Comparison of ENCODE assay signal across 22 mouse cellular contexts in the genomic region with DNA sequence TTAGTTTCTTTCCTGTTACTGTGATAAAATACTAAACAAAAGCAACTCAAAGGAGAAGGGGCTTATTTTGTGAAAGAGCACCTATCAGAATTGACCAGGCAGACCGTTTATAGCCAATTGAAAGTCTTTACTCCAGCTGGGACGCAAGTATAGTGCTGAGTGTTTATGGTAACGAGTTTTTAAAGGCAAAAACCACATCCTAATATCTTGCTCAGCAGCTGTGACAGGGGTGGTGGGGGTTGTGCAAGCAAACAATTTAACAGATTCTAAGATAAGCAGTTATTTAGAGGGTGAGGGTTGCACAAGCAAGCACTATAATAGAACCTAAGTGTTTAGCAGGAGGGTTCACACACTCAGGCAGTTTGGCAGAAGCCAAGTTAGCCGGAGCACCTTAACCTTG.
DNase-seq lines count a peak whose midpoint lies in the region; ATAC-seq and TF ChIP-seq lines count a peak whose summit lies in the region.
"Had no signal": no experiment of that assay in that cellular context is flagged by ENCODE, and none has a peak within 500 bp of the region (broad histone marks: within the 10 kb centered on the region; RNA-seq: fewer than 3 reads in every experiment).

No protein-coding gene starts in this region.

- no peak overlapping the region for H3K27ac ChIP-seq in MEL (ENCODE audit: control insufficient read depth, low read depth, low read length)
- no peak overlapping the region for H3K27ac ChIP-seq in liver, embryonic 15.5 days (replicated peaks)
- H3K27ac ChIP-seq: forebrain, embryonic 10.5 days; hindbrain, embryonic 14.5 days; kidney, postnatal 0 days; midbrain, embryonic 10.5 days; neural tube, embryonic 13.5 days had no signal

- H3K9ac ChIP-seq in MEL (ENCODE audit: control insufficient read depth, low read depth, low read length, poor library complexity, severe bottlenecking), result no peak overlapping the region
- H3K9ac ChIP-seq in liver, embryonic 15.5 days, result no peak overlapping the region
- H3K9ac ChIP-seq: forebrain, postnatal 0 days; heart, embryonic 12.5 days; hindbrain, embryonic 14.5 days; neural tube, embryonic 13.5 days had no signal

- no peaks in the 10 kb centered on the region; a peak in 1 of 4 replicates for H3K27me3 ChIP-seq in MEL (ENCODE audit: control insufficient read depth in 1 of 2, insufficient read depth in 2 of 2, low read length in 2 of 2)
- no peaks in the 10 kb centered on the region for H3K27me3 ChIP-seq in liver, embryonic 15.5 days
- H3K27me3 ChIP-seq in myocyte (ENCODE audit: control insufficient read depth, insufficient read depth, insufficient read length), result no peaks in the 10 kb centered on the region
- H3K27me3 ChIP-seq: CH12.LX; heart, embryonic 12.5 days; neural tube, embryonic 13.5 days had no signal

- peaks cover 0 to 3% of the 10 kb centered on the region in 2 experiments; a peak in 1 of 4 replicates for H3K4me1 ChIP-seq in MEL (ENCODE audit: control insufficient read depth in 1 of 2, insufficient read depth in 2 of 2, low read length in 2 of 2)
- no peaks in the 10 kb centered on the region for H3K4me1 ChIP-seq in liver, embryonic 15.5 days (replicated peaks)
- H3K4me1 ChIP-seq: forebrain, embryonic 10.5 days; heart, embryonic 12.5 days; midbrain, embryonic 10.5 days; neural tube, embryonic 13.5 days had no signal

- no peak overlapping the region for H3K4me2 ChIP-seq in liver, embryonic 15.5 days
- H3K4me2 ChIP-seq in myocyte (ENCODE audit: low read depth), result no peak overlapping the region
- H3K4me2 ChIP-seq: heart, embryonic 12.5 days; hindbrain, embryonic 14.5 days; neural tube, embryonic 13.5 days had no signal

- no peaks in the 10 kb centered on the region for H3K79me2 ChIP-seq in MEL (ENCODE audit: control insufficient read depth, insufficient read depth, low read length, poor library complexity)
- no peaks in the 10 kb centered on the region for H3K79me2 ChIP-seq in myocyte (ENCODE audit: control insufficient read depth, insufficient read depth)

- TF ChIP-seq CTCF in MEL (IDR thresholded peaks at IDR 0.05 in 2 of 3, conservative IDR thresholded peaks at IDR 0.05 in 1 of 3; ENCODE audit: control insufficient read depth in 1 of 3, insufficient read depth in 1 of 3, low read depth in 2 of 3, low read length in 3 of 3, poor library complexity in 1 of 3, severe bottlenecking in 1 of 3), result no peak

- peak; percentile 18 for DNase-seq in MEL (ENCODE audit: low read depth, low spot score)
- DNase-seq in induced T-regulatory cell, adult 2 months (ENCODE audit: low read depth), result peak; percentile 44
- no peak for DNase-seq in urinary bladder, postnatal 10 days (ENCODE audit: low spot score)
- no peak for DNase-seq in adrenal gland, adult 2 months
- DNase-seq in thymus, adult 18-20 months, result no peak
- DNase-seq: adrenal gland, postnatal 10 days; cerebellum, adult 11-12 months; cerebellum, postnatal 25 days; forebrain, postnatal 0 days; heart, postnatal 14 days; left cerebral cortex, postnatal 4 days; thymus, postnatal 36 days had no signal

- H3K36me3 ChIP-seq in MEL (ENCODE audit: control insufficient read depth in 1 of 2, insufficient read depth in 2 of 2, low read length in 2 of 2) (no peaks in the 10 kb centered on the region), myocyte (ENCODE audit: control insufficient read depth, insufficient read depth) (no peaks in the 10 kb centered on the region)
- H3K36me3 ChIP-seq in liver, embryonic 15.5 days (replicated peaks), result no peaks in the 10 kb centered on the region
- H3K36me3 ChIP-seq: forebrain, embryonic 10.5 days; heart, embryonic 12.5 days; midbrain, embryonic 10.5 days; neural tube, embryonic 13.5 days had no signal

- 11% methylated on average over 4 of the region's 4 CpGs for WGBS in liver, embryonic 15.5 days (ENCODE audit: insufficient replicate concordance)

- no peak for TF ChIP-seq POLR2A in MEL (IDR thresholded peaks at IDR 0.05; ENCODE audit: control insufficient read depth in 1 of 2, insufficient read depth in 1 of 2, low read depth in 1 of 2, low read length in 2 of 2, poor library complexity in 1 of 2)
- TF ChIP-seq POLR2A in myocyte (IDR thresholded peaks at IDR 0.05; ENCODE audit: insufficient read length, low read depth), result no peak

- peak; percentile 18; the same call in 1 of the 2 replicates for ATAC-seq in liver, embryonic 15.5 days (ENCODE audit: insufficient read depth)
- ATAC-seq: forebrain, postnatal 0 days; lung, postnatal 0 days had no signal

- peak in 1 of 2 experiments; percentile 55; a peak in 1 of 4 replicates for TF ChIP-seq EP300 in MEL (IDR thresholded peaks at IDR 0.05; ENCODE audit: low read depth in 1 of 2, low read length in 2 of 2)

- H3K4me3 ChIP-seq in MEL (ENCODE audit: control insufficient read depth in 1 of 2, insufficient read depth in 1 of 2, low read depth in 2 of 2, low read length in 2 of 2), result no peak overlapping the region
- H3K4me3 ChIP-seq in liver, embryonic 15.5 days (replicated peaks), result no peak overlapping the region
- no peak overlapping the region for H3K4me3 ChIP-seq in myocyte
- H3K4me3 ChIP-seq: forebrain, embryonic 10.5 days; heart, embryonic 12.5 days; midbrain, embryonic 10.5 days; neural tube, embryonic 13.5 days had no signal

- no peak for TF ChIP-seq RAD21 in MEL (IDR thresholded peaks at IDR 0.05; ENCODE audit: low read depth, low read length)

- H3ac ChIP-seq in myocyte (ENCODE audit: control insufficient read depth, insufficient read length), result no peak overlapping the region

- no peaks in the 10 kb centered on the region for H3K9me3 ChIP-seq in MEL (replicated peaks; ENCODE audit: insufficient read depth, low read length)
- no peaks in the 10 kb centered on the region for H3K9me3 ChIP-seq in liver, embryonic 15.5 days (replicated peaks)
- H3K9me3 ChIP-seq: forebrain, embryonic 10.5 days; heart, embryonic 12.5 days; midbrain, embryonic 10.5 days; neural tube, embryonic 13.5 days had no signal

TF ChIP-seq in MEL, 35 proteins besides CTCF, POLR2A, EP300 and RAD21:
- no peak for TF ChIP-seq GABPA (IDR thresholded peaks at IDR 0.05; ENCODE audit: low read depth, low read length)
- no peak for TF ChIP-seq NRF1 (IDR thresholded peaks at IDR 0.05; ENCODE audit: insufficient read depth, low read depth, low read length, poor library complexity, severe bottlenecking)
- TF ChIP-seq MXI1 (IDR thresholded peaks at IDR 0.05; ENCODE audit: low read depth, low read length), result no peak
- TF ChIP-seq POLR2AphosphoS2 (IDR thresholded peaks at IDR 0.05; ENCODE audit: low read length), result no peak
- peak; percentile 55 for TF ChIP-seq ETS1 (IDR thresholded peaks at IDR 0.05; ENCODE audit: low read depth, low read length)
- peak; percentile 55; the same call in 1 of the 2 replicates for TF ChIP-seq TCF12 (IDR thresholded peaks at IDR 0.05; ENCODE audit: low read depth, low read length)
- TF ChIP-seq MYB (IDR thresholded peaks at IDR 0.05; ENCODE audit: low read depth, low read length), result no peak
- no peak for TF ChIP-seq ELF1 (IDR thresholded peaks at IDR 0.05; ENCODE audit: low read depth, low read length)
- TF ChIP-seq SMC3 (IDR thresholded peaks at IDR 0.05; ENCODE audit: low read depth, low read length), result no peak

TF ChIP-seq in myocyte, 11 proteins besides CTCF, POLR2A, EP300 and RAD21:
- TF ChIP-seq MYOG (IDR thresholded peaks at IDR 0.05; ENCODE audit: control insufficient read depth in 1 of 3, insufficient read depth in 1 of 3, insufficient read length in 2 of 3, low read depth in 2 of 3) (peak in 1 of 3 experiments; percentile 18), CEBPB (IDR thresholded peaks at IDR 0.05; ENCODE audit: insufficient read depth, poor library complexity, severe bottlenecking) (peak; percentile 59; the same call in 1 of the 2 replicates), TCF12 (IDR thresholded peaks at IDR 0.05; ENCODE audit: insufficient read depth, poor library complexity, severe bottlenecking) (no peak), POLR2AphosphoS2 (IDR thresholded peaks at IDR 0.05; ENCODE audit: insufficient read length, low read depth) (no peak), MAX (IDR thresholded peaks at IDR 0.05; ENCODE audit: low read depth) (no peak), USF1 (IDR thresholded peaks at IDR 0.05; ENCODE audit: low read depth) (no peak), TCF3 (IDR thresholded peaks at IDR 0.05; ENCODE audit: insufficient read length, low read depth) (no peak), SRF (IDR thresholded peaks at IDR 0.05; ENCODE audit: control insufficient read depth, insufficient read length, low read depth) (no peak), REST (IDR thresholded peaks at IDR 0.05; ENCODE audit: insufficient read depth, insufficient read length) (no peak), E2F4 (IDR thresholded peaks at IDR 0.05; ENCODE audit: insufficient read depth) (no peak), MYOD1 (IDR thresholded peaks at IDR 0.05; ENCODE audit: control insufficient read depth in 1 of 3, insufficient read length in 2 of 3, low read depth in 2 of 3) (peak in 1 of 3 experiments; percentile 15)
TF ChIP-seq in myocyte: peak in this region for 3.

Comparison
In these comparisons a context has a peak if more than half of its experiments do, and no peak if none do; other contexts are left out.
1. DNase-seq: peak in MEL (single experiment) and induced T-regulatory cell, adult 2 months (single experiment); none in urinary bladder, postnatal 10 days (single experiment), adrenal gland, adult 2 months (single experiment) and thymus, adult 18-20 months (0 of 2).